Mouse (Mus musculus) fat pad, adult 2 months (tissue): ENCODE data around the gene Lsm14a.

Source experiments
- DNase-seq: peaks from one replicate; pipeline ENCODE4 v3.0.0-alpha.2; 2011; ENCODE audit warnings: low read depth, low spot score; ENCODE audit errors: extremely low read depth

Gene Lsm14a

DNA sequence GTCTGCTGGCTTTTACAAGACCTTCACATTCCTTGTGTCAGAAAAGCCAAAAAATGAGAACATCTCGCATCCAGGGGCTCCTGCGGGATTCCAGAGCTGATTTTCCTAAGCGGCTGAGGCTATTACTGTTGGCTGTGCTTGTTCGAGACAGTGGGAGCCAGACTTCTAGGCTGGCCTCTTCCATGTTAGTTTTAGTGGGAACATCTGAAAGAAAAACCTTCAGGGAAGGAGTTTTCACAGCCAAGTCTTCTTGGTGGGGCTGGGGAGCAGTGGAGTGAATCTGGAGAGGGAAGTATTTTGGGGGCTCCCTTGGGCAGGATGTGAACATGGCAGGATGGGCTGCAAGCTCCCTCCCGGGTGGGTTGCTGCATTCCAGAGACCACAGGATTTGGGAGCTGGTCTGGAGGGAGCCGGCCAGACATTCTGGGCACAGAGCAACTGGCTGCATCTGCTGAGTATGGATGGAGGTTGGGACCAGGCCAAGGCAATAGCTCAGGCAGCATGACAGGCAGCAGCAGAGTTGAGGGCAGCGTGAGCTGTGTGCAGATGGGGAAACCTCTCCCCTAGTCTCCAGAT is 75.1 kb downstream of the Lsm14a start:
- DNase-seq: no peak

DNA sequence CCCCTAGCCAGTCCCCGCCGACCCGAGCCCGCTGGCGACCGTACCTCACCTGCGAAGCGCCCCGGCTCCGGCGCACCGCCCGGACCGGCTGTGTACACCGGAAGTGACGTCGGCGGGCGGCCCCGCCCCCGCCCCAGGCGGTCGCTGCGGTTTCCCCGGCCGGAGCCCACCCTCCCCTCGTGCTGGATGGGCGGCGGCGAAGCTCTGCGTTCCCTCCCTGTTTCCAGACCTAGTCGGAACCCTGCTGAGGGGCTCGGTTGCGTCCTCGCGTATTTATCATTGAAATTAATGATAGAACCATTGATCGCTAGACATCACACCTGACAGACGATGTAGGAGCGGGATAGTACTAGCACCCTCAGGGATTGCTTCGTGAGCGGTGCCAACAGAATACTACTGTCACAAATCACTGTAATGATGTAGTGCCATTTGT is 79.7 kb downstream of the Lsm14a start, which contains the start of gene 4931406P16Rik:
Gene 4931406P16Rik, minus strand, starts transcription at position 109 of the 433 bp plus-strand sequence.
- no peak for DNase-seq

DNA sequence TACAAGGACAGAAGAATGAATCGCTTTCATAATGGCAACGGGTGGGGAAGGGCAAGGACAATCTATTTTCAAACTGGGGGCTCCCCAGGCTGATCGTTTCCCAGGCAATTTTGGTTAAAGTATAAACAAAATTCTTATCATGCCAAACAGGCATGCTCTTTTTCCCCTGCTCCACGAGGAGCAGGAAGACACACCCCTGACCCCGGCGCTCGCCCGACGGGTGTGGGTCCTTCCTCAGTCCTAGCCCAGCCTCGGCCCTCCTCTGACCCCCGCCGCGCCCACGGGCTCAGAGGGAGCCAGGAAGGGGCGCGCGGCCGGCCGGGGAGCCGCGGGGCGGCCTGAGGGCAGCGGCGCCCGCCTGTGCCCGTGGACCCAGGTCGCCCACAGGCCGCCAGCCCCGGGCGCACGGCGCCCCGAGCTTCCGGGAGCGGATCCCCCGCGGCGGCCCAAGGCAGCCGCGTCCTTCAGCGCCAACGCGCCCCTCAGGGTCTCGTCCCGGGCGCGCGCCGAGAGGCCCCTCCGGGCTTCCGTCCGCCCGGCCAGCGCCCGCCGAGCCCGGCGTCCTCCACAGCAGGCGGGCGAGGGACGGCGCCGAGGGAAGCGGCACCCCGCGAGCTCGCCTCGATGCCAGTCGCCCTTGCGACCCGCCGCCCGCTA is 80.2 kb downstream of the Lsm14a start:
- DNase-seq: no peak

DNA sequence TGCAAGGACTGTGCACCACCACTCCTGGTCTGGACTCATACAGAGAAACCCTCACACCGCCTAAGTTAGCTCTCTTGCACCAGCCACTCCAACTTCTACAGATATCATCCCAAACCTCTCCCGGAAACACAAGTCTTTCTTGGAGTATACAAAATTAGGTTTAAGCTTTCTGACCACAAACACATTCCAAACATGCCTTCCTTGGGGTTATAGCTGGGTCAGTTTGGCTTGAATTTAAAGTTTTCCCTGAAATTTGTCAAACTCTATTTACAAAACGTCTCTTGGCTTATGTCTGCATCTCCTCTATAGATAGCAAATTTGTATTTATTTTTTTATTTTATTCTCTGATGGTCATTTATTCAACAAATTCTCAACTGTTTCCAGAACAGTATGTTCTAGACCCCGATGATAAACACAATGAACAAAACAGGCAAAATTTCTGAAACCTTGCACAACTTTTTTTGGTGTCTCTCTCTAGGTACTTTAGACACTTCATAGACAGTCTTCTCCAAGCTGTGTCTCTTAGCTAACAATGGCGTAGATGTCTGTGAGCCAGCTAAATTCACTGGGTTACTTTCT is 83.8 kb downstream of the Lsm14a start:
- no peak for DNase-seq

DNA sequence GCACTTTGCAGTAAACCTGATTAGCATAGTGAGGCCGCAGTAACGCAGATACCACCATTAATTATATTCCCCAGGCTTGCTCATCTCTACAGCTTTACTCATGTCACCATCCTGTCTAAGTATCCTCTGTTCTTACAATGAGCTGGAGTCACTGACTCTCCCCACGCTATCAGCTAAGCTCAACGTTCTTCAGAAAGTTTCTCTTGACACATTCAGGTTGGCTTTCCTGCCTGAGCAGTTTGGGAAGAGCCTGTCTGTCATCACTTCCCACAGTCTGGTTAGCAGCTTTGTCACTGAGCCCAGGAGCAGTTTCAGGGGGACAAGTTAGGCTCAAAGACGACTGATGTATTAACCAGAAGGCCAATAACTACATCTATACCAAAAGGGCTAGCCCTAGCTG is 84.5 kb downstream of the Lsm14a start:
- no peak for DNase-seq

DNA sequence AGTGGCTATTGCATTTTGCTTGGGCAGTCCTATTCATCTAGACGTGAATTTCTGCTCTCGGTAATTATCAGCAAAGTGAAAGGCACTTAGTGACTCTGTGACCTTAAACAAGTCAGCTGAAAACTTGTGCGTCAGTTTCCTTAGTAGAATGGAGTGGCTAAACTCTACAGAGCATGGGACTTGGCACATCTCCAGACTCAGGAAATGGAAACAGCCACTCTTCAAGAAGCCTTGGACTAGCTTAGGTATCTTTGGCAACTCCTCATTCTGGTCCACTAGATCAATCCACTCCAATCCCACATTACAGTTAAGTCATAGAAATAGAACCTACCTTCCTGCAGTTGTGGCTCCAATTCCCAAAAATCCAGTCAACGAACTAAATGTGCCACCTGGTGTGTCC is 87.7 kb downstream of the Lsm14a start:
- no peak for DNase-seq

DNA sequence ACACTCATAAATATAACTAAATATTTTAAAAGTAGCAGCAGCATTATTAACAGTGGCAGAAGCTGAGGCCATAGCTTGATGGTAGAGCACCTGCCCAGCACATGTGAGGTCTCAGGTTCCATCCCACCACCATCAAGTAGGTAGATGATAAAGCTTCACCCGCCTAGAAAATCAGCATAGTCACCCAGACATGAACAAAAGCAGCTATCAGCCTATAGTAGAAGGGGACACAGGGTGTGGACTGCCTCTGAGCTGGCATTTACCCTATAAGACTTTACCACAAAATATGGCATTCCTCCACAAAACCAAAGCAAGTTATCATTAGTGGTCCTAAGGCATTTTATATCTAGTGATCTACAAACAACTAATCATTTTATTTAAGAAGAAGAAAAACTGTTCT is 90.5 kb downstream of the Lsm14a start:
- no peak for DNase-seq

DNA sequence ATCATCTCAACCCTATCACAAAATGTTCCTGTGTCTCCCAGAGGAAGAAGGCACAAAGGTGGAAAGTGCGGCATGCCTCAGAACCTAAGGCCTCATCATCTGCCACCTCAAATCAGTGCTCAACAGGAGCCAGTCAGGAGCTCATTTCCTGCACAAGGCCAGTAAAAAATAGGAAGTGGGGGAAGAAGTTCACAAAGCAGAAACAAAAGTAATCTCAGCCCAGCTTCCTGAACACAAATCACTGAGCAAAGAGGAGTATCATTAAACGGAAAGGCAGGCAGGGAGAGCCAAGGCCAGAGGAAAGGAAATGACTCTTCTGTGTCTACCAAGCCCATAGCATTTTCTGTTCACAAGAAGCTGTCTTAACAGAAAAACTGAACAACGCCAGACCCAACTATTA is 91.2 kb downstream of the Lsm14a start:
- no peak for DNase-seq

DNA sequence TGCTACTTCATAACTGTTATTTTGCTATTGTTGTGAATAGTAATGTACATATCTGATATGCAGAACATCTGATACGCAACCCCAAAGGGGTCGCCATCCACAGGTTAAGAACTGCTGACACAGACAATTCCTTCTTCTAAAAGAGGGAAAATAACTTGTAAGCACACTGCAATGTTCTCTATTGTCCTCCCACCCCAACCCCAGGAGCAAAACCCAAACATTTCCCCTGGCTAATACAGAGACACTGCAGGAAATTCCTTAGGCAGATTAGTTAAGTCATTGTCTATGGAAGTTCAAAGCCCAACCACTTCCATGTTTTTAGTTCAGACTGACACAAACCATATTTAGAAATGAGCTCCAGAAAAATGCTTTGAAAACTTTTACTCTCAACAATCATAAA is 94.3 kb downstream of the Lsm14a start:
- no peak for DNase-seq

DNA sequence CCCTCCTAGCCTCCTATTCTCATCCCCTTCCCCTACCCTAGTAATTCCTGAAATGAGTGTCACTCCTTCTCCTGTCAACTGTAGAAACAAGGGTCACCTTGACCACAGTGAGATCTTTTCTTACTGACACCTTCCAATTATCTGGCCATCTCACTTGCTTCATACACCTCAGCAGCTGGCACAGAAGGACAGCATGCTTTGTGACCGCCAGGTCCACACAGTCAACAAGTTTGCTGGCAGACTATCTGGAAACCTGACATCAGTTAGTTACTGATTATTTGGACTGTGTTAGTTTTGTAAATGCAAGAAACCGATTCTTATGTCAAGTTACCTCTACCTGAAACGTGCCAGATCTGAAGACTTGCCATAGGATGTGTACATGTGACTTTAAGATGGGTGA is 97.0 kb downstream of the Lsm14a start:
- DNase-seq: no peak
